Mouse (Mus musculus) cerebellum, adult 8-10 months (tissue): Measurements from ENCODE around the gene Arhgap17.

Experiments used
- DNase-seq: peaks from one replicate; pipeline ENCODE4 v3.0.0; 2022

Gene Arhgap17

DNA sequence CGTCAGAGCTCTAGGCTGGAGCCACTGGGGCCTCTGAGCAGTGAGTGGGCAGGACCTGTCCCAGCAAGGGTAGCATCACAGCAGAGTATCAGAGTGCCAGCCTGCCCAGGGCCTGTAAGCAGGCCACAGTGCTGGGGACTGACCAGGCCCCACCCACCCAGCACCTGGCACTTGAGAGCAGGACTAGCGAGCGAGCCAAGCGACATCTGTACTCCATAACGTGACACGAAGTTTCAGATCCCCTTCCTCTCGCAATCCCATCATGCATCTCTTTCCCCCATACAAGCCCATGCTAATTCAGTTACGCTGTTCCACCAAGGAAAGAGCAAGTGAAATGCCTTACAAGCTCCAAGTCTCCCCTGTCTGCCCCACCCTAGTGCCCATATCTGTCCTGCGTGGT, 39.2 kb downstream of the Arhgap17 start:
- DNase-seq: no peak

DNA sequence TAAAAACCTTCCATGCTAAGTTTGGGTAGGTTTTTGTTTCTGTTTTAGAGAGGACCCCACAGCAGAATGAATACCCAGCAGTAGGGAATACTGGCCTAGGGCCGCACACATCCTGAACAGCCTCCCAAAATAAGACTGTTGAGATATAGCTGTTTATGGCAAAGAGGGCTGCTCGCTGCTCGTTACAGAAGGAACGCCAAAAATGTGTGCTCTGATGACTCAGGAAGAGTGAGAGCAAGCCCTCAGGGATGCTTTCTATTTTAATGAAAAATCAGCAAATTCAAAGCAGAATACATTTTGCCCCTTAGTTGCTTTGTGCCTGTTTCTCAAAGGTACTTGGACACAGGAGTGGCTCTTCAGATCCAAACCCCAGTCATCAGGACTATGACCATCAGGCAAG, 41.8 kb downstream of the Arhgap17 start:
- no peak for DNase-seq

GRCm38 (mm10) chr7:123326901-123327300, 42.8 kb downstream of the Arhgap17 start:
- DNase-seq: no peak

DNA sequence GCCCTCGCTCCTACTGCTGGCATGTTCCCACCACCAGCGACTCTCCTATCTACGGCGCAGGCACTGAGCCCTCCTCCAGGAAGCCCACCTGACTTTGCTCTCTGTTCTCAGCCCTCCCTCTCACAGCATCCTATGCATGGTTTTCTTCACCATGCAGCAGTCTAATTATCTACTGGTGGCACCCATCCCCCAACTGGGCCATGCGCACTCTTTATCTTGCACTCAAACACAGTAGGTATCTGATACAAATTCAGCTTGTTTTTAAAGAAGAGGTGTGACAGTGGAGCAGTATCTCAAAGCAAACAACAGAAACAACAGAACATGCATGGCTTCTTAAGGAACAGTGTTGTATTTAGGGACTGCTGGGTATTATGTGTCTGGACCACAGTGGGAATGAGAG, 43.7 kb downstream of the Arhgap17 start:
- DNase-seq: no peak

- DNase-seq: no peak
These were observed 45.6 kb downstream of the Arhgap17 start for GRCm38 (mm10) chr7:123324105-123324504.

GRCm38 (mm10) chr7:123323388-123323787, 46.3 kb downstream of the Arhgap17 start:
- DNase-seq: no peak

- no peak for DNase-seq
These were observed 47.1 kb downstream of the Arhgap17 start for GRCm38 (mm10) chr7:123322452-123323121.

GRCm38 (mm10) chr7:123312738-123313137, 57.0 kb downstream of the Arhgap17 start:
- DNase-seq: no peak

GRCm38 (mm10) chr7:123311836-123312235, 57.9 kb downstream of the Arhgap17 start:
- DNase-seq: no peak

- no peak for DNase-seq
These were observed 61.7 kb downstream of the Arhgap17 start for GRCm38 (mm10) chr7:123307887-123308558.

- DNase-seq: no peak
These were observed 62.5 kb downstream of the Arhgap17 start for GRCm38 (mm10) chr7:123307236-123307635.

DNA sequence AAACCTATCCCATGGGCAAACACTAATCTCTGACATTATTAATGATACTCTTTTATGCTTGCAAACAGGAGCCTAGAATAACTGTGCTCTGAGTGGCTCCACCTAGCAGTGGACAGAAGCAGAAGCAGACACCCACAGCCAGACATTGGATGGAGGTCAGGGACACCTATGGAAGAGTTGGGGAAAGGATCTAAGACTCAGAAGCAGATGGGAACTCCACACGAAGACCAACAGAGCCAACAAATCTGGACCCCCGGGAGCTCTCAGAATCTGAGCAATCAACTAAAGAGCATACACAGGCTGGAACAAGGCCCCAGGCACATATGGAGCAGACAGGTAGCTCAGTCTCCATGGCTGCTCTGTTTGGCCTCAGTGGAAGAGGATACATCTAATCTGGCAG, 64.3 kb downstream of the Arhgap17 start:
- peak; percentile 49 for DNase-seq

DNA sequence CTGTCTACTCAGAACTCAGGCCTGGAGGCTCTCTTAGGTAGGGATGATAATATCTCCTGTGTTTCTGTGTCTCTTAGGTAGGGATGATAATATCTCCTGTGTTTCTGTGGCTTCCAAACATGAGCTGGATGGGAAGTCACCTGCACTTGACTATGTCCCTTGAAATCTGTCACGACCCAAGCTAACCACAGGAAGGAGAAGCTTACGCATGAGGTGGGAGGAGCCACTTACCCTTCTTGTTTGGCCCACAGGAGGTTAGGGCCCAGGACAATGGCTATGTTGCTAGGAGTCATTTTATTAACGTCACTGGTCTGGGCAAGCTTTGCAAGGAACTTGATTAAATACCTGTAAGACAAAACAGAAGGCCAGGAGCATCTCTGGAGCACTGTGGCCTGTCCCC, 69.5 kb downstream of the Arhgap17 start:
- no peak for DNase-seq

DNA sequence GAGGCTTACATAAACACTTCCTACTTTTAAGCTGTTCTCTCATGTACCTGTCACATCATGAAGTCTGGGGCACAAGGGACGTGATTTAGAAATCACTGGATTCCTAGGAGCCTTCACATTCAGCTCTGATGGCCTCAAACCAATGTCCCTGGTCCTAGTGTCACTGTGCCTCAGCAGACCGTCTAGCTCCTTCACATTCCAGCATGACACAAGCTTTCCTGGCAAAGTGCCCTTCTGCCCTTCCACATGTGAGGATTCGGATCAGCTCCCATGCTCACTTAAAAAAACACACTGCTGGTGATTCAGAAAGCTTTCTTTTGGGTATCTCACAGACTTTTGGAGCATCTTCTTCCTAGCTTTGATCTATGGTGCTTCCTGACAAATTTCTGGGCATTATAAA, 71.5 kb downstream of the Arhgap17 start:
- DNase-seq: peak; percentile 30

DNA sequence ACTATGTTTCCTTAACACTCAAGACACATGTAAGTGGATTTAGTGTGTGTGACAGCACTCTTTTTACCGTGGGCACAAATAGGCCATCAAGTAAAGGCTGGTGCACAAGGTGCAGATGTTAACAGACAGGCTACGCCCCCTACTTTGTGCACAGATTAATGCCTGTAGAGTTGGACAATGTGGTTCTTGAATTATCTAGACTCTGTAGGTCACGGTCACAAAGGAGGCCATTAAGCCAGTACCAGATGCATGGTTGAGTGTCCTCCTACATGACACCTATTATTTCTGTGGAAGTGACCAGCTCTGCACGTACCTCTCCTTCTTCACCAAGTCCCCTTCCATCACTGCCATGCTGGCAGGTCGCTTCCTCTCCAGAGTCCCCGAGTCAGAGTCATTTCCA, 73.6 kb downstream of the Arhgap17 start:
- no peak for DNase-seq

DNA sequence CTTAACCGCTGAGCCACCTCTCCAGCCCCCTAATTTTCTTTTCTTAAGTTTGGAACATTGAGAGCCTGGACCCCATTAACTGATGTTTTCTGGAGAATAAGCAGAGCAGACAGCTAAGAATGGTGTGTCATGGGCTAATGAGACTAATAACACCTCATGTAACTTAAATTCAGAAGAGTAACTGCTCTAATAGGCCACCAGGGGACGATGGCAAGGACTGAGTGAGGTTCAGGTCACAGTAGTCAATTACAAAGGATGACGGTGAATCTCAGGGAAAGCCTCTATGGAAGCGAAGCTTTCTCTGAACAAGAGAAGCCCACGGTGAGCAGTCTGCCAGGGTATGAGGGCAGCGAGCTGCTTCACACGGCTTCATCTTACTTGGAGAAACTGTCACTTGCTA, 74.3 kb downstream of the Arhgap17 start:
- no peak for DNase-seq

- DNase-seq: no peak
These were observed 75.8 kb downstream of the Arhgap17 start for GRCm38 (mm10) chr7:123293898-123294297.

DNA sequence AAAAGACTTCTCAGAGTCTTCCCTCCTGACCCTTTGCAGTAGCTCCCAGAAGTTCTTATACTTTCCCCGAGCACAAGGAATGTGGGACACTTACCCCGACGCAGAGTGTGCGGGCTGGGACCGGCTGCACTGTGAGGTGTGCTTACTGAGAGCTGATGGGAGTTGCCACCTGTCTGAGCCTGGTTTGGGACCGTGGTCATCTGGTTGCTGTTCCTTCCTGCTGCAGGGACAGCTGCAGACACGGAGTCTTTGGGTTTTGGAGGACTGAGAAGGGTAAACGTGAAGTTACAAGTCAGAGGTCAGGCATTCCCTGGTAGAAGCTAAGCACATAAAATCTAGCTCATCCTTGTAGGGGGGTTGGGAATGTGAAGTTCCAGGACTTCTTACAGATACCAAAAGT, 77.8 kb downstream of the Arhgap17 start:
- DNase-seq: no peak

DNA sequence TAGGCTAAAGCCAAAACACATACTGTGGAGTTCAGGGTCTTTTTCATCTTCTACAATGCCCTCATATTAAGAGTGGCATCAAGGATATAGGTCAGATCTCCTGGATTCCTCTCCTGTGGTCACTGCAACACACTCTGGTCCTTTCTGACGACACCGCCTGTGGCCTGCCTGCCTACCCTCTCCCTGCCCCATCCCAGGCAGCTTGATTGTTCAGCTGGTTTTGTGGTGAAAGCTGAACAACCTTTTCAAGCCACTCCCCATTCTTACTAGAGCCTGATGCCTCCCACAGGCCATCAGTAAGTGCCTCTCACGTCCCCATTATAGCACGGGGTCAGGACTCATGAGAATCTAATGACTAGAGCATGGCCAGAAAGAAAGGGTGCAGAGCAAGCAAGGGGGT, 80.5 kb downstream of the Arhgap17 start:
- DNase-seq: no peak

DNA sequence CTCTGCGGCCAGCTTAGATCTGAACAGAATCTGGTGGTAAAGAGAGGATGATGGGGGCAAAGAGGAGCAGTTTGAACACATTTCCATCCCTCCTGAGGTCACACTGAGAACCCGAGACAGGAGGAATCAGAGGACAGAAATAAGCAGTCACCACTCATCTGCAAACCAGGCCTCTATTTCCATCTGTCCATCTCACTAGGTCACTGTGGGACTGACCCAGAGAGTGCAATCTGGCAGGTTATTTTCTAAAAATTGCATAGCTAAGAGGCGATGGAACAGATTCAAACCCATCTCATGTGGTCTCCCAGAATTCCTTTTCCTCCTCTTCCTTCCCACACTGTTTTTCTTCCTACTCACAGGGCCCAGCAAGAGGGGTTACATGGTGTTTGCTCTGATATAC, 81.8 kb downstream of the Arhgap17 start:
- peak; percentile 52 for DNase-seq

DNA sequence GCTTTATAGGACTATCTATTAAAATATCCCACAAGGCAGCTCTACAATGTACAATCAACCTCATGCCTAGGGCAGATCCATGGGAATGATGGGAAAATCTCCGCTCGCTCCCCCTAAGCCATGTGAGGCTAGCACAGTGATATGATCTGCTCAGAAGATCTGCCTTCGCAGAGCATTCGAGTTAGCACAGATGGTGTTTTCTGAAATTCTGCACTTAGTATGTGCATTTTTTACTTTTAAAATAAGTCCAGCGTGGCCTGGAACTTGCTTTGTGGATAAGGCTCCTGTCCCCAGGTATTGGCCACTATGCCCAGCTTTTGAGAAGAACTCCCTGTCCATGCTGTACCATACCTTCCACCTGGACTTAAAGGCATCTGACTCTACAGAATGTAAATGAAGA, 83.8 kb downstream of the Arhgap17 start:
- DNase-seq: no peak

DNA sequence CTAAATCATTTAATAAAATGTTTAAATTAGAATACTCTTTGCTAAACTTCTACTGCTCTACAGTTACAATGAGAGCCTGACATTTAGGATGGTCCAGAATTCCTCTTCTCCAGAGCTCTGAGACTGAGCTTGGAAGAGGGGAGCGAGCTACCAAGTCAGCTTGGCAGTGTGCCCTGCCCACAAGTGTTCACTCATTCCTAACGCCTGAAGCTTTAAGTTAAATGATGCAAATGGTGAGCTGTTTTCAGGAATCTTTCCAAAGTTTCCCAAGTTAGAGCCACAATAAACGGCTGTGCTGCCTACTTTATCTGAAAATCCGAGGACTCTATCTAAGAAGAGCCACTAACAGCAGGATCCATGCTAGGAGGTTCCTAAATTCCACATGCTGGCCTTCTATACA, 85.9 kb downstream of the Arhgap17 start:
- no peak for DNase-seq

DNA sequence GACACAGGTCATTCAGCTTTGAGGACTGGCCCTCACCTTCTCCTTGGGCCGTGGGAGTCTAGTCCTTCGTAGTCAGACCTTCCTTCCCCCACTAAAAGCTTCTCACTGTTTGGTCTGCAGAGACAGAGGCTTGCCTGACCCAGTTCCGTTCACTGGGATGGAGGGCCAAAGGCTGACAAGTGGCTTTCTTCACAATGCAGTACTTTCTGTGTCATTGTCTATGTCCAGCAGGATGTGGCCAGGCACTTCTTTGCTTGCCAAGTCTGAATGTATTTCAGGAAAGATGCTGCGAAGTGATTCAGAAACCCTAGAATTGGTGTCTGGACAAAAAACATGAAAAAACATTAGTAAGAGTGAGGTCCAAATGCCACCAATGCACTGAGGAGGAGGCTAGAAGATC, 89.9 kb downstream of the Arhgap17 start:
- no peak for DNase-seq

- DNase-seq: no peak
These were observed 93.1 kb downstream of the Arhgap17 start for GRCm38 (mm10) chr7:123276568-123276967.

DNA sequence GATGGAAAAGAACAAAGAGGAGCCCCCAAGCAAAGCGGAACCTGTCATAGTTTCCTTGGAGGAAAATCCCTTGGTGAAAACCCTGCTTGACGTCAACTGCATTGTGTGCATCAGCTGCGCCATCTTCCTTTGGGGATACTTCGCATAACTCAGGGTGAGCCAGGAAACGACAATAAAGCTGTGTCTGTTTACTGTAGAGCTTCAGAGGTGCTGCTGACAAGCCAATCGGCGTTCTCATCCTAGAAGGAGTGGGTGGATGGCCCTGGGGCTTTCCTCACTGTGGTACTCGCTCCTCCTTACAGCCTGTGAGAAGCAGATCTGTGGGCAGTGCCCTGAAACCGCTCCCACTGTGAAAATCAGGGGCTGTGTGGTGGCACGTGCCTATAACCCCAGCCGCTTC, 96.7 kb downstream of the Arhgap17 start:
- DNase-seq: no peak
